Mouse (Mus musculus): Measurements from ENCODE around the gene Zkscan6. TPM values are rescaled to one million over a fixed set of nuclear protein-coding genes. Genes with fewer than 3 reads are reported as not detected.
A peak's percentile ranks its signal among the peaks of the same experiment; 100 is the strongest.

The Zkscan6 gene
- polyA plus RNA-seq, 1 experiment from 2014 or later: 15.7 TPM

- no peak overlapping the region for H3K9ac ChIP-seq
- no peaks in the 10 kb centered on the region for H3K9me3 ChIP-seq
- WGBS: 88% methylated on average over 3 of the region's 3 CpGs
- no peaks in the 10 kb centered on the region for H3K27me3 ChIP-seq
- H3K4me2 ChIP-seq: no peak overlapping the region
- no peak overlapping the region for H3K27ac ChIP-seq
- no peak overlapping the region for H3K4me3 ChIP-seq
- no peak for ATAC-seq (ENCODE audit: insufficient number of reproducible peaks, low FRiP score, low TSS enrichment, low read depth)
- no peaks in the 10 kb centered on the region; the same call in 1 of the 2 replicates for H3K36me3 ChIP-seq
- peaks cover 29% of the 10 kb centered on the region for H3K4me1 ChIP-seq
These were observed 25.4 kb upstream of the Zkscan6 start for GRCm38 (mm10) chr11:65781596-65781995.

- Histone ChIP-seq H3K9me3 (no peaks in the 10 kb centered on the region), H3K27me3 (no peaks in the 10 kb centered on the region), H3K4me2 (peak overlapping the region; percentile 47), H3K36me3 (no peaks in the 10 kb centered on the region), H3K9ac (no peak overlapping the region), H3K4me3 (0 out of 2 replicates have a peak overlapping the region, but pooled peaks have one; percentile 1), H3K4me1 (peaks cover 12% of the 10 kb centered on the region; the same call in 1 of the 2 replicates), H3K27ac (no peak overlapping the region)
- 86% methylated on average over 2 of the region's 2 CpGs for WGBS
- ATAC-seq (ENCODE audit: insufficient number of reproducible peaks, low FRiP score, low TSS enrichment, low read depth): no peak
These were observed 20.8 kb upstream of the Zkscan6 start for GRCm38 (mm10) chr11:65786160-65786559.

- Histone ChIP-seq H3K27ac (peak overlapping the region; percentile 89), H3K4me3 (peak overlapping the region; percentile 96), H3K9me3 (no peaks in the 10 kb centered on the region), H3K4me1 (peaks cover 12% of the 10 kb centered on the region; the same call in 1 of the 2 replicates), H3K27me3 (no peaks in the 10 kb centered on the region), H3K36me3 (no peaks in the 10 kb centered on the region), H3K9ac (peak overlapping the region; percentile 98), H3K4me2 (peak overlapping the region; percentile 47)
- peak; percentile 75 for ATAC-seq (ENCODE audit: insufficient number of reproducible peaks, low FRiP score, low TSS enrichment, low read depth)
- WGBS: under 1% methylated on average over 69 of the region's 71 CpGs
These were observed 19.4 kb upstream of the Zkscan6 start for GRCm38 (mm10) chr11:65787421-65788151.

GRCm38 (mm10) chr11:65788154-65788553, 18.8 kb upstream of the Zkscan6 start, which contains the start of gene Map2k4:
Gene Map2k4 (minus strand): TSS chr11:65788297.
- peak within 1 kb of the TSS; percentile 89 for H3K27ac ChIP-seq
- ATAC-seq (ENCODE audit: insufficient number of reproducible peaks, low FRiP score, low TSS enrichment, low read depth): peak; percentile 98
- peaks cover 12% of the 10 kb centered on the region; the same call in 1 of the 2 replicates for H3K4me1 ChIP-seq
- peak within 1 kb of the TSS; percentile 96 for H3K4me3 ChIP-seq
- WGBS: under 1% methylated on average over 29 of the region's 36 CpGs
- peak within 1 kb of the TSS; percentile 47 for H3K4me2 ChIP-seq
- H3K36me3 ChIP-seq: no peaks in the 10 kb centered on the region
- H3K27me3 ChIP-seq: no peaks in the 10 kb centered on the region
- H3K9ac ChIP-seq: peak within 1 kb of the TSS; percentile 98
- no peaks in the 10 kb centered on the region for H3K9me3 ChIP-seq

- Histone ChIP-seq H3K27me3 (no peaks in the 10 kb centered on the region), H3K4me1 (no peaks in the 10 kb centered on the region), H3K4me3 (no peak overlapping the region), H3K27ac (no peak overlapping the region), H3K9me3 (no peaks in the 10 kb centered on the region), H3K36me3 (no peaks in the 10 kb centered on the region), H3K4me2 (no peak overlapping the region), H3K9ac (no peak overlapping the region)
- no peak for ATAC-seq (ENCODE audit: insufficient number of reproducible peaks, low FRiP score, low TSS enrichment, low read depth)
- WGBS: 74% methylated on average over 10 of the region's 10 CpGs
These were observed 12.4 kb upstream of the Zkscan6 start for GRCm38 (mm10) chr11:65794428-65795219.

GRCm38 (mm10) chr11:65795896-65796295, 11.1 kb upstream of the Zkscan6 start:
- no peak for ATAC-seq (ENCODE audit: insufficient number of reproducible peaks, low FRiP score, low TSS enrichment, low read depth)
- H3K27ac ChIP-seq: no peak overlapping the region
- no peaks in the 10 kb centered on the region for H3K36me3 ChIP-seq
- H3K9ac ChIP-seq: no peak overlapping the region
- H3K4me1 ChIP-seq: no peaks in the 10 kb centered on the region
- no peak overlapping the region for H3K4me3 ChIP-seq
- WGBS: 63% methylated on average over 1 of the region's 1 CpGs
- H3K27me3 ChIP-seq: no peaks in the 10 kb centered on the region
- no peaks in the 10 kb centered on the region for H3K9me3 ChIP-seq
- no peak overlapping the region for H3K4me2 ChIP-seq

GRCm38 (mm10) chr11:65801899-65802298, 5.1 kb upstream of the Zkscan6 start:
- 39% methylated on average over 3 of the region's 3 CpGs for WGBS
- no peak overlapping the region for H3K27ac ChIP-seq
- no peak for ATAC-seq (ENCODE audit: insufficient number of reproducible peaks, low FRiP score, low TSS enrichment, low read depth)
- no peaks in the 10 kb centered on the region for H3K36me3 ChIP-seq
- H3K9ac ChIP-seq: no peak overlapping the region
- no peak overlapping the region for H3K4me3 ChIP-seq
- no peaks in the 10 kb centered on the region for H3K4me1 ChIP-seq
- no peaks in the 10 kb centered on the region for H3K9me3 ChIP-seq
- no peak overlapping the region for H3K4me2 ChIP-seq
- no peaks in the 10 kb centered on the region for H3K27me3 ChIP-seq

- H3K4me2 ChIP-seq: peak overlapping the region; percentile 68
- no peaks in the 10 kb centered on the region for H3K36me3 ChIP-seq
- no peaks in the 10 kb centered on the region for H3K27me3 ChIP-seq
- 0 out of 2 replicates have a peak, but pooled peaks cover 7% of the 10 kb centered on the region for H3K4me1 ChIP-seq
- 0 out of 2 replicates have a peak overlapping the region, but pooled peaks have one; percentile 33 for H3K27ac ChIP-seq
- 0 out of 2 replicates have a peak, but pooled peaks have one; percentile 32 for ATAC-seq (ENCODE audit: insufficient number of reproducible peaks, low FRiP score, low TSS enrichment, low read depth)
- 1% methylated on average over 20 of the region's 20 CpGs for WGBS
- peak overlapping the region; percentile 72 for H3K4me3 ChIP-seq
- no peak overlapping the region for H3K9ac ChIP-seq
- no peaks in the 10 kb centered on the region for H3K9me3 ChIP-seq
These were observed 562 bp upstream of the Zkscan6 start for GRCm38 (mm10) chr11:65806321-65806904.

- Histone ChIP-seq H3K4me3 (peak overlapping the region; percentile 72), H3K9me3 (no peaks in the 10 kb centered on the region), H3K27me3 (no peaks in the 10 kb centered on the region), H3K36me3 (no peaks in the 10 kb centered on the region), H3K9ac (peak overlapping the region; percentile 64), H3K4me2 (peak overlapping the region; percentile 50), H3K4me1 (peaks cover 11% of the 10 kb centered on the region; the same call in 1 of the 2 replicates), H3K27ac (peak overlapping the region; percentile 84; the same call in 1 of the 2 replicates)
- WGBS: 47% methylated on average over 7 of the region's 7 CpGs
- no peak for ATAC-seq (ENCODE audit: insufficient number of reproducible peaks, low FRiP score, low TSS enrichment, low read depth)
These were observed 626 bp downstream of the Zkscan6 start for GRCm38 (mm10) chr11:65807601-65808000.

GRCm38 (mm10) chr11:65812088-65812487, 5.1 kb downstream of the Zkscan6 start:
- Histone ChIP-seq H3K27me3 (no peaks in the 10 kb centered on the region), H3K4me1 (peaks cover 18% of the 10 kb centered on the region; the same call in 1 of the 2 replicates), H3K27ac (no peak overlapping the region), H3K9me3 (no peaks in the 10 kb centered on the region), H3K4me2 (no peak overlapping the region), H3K36me3 (peaks cover 23% of the 10 kb centered on the region), H3K4me3 (no peak overlapping the region), H3K9ac (no peak overlapping the region)
- 25% methylated on average over 5 of the region's 5 CpGs for WGBS
- no peak for ATAC-seq (ENCODE audit: insufficient number of reproducible peaks, low FRiP score, low TSS enrichment, low read depth)

- Histone ChIP-seq H3K36me3 (peaks cover 32% of the 10 kb centered on the region), H3K4me2 (no peak overlapping the region), H3K27ac (no peak overlapping the region), H3K9me3 (no peaks in the 10 kb centered on the region), H3K27me3 (no peaks in the 10 kb centered on the region), H3K9ac (no peak overlapping the region), H3K4me1 (peaks cover 11% of the 10 kb centered on the region; the same call in 1 of the 2 replicates), H3K4me3 (no peak overlapping the region)
- 90% methylated on average over 9 of the region's 9 CpGs for WGBS
- ATAC-seq (ENCODE audit: insufficient number of reproducible peaks, low FRiP score, low TSS enrichment, low read depth): no peak
These were observed 7.4 kb downstream of the Zkscan6 start for GRCm38 (mm10) chr11:65814381-65814780.

Data from limb, embryonic 15.5 days (tissue).